Mouse (Mus musculus) left cerebral cortex, adult 6 months (tissue): ENCODE measurements around the gene Rxfp3. TPM values are rescaled to one million over a fixed set of nuclear protein-coding genes. Genes with fewer than 3 reads are reported as not detected.

Experiments used
- long read RNA-seq, 2 experiments: library from polyadenylated mRNA; unstranded; transcript quantifications; one replicate each; pipeline ENCODE4 v2.0.0; 2019 to 2020
- polyA plus RNA-seq: library from polyadenylated mRNA; unstranded; fragments of <200 nt; fragmentation: Nextera tagmentation; gene quantifications from 2 replicates; pipeline ENCODE4 v1.2.3, GENCODE M21; 2021

The Rxfp3 gene
- polyA plus RNA-seq = 0.49 and 0.75 TPM in 2 replicates
- long read RNA-seq, experiment 1, full-length matches to known transcripts = 16 of 16 reads
- long read RNA-seq, experiment 1, partial matches to known transcripts = 0 of 16 reads
- long read RNA-seq, experiment 1, other reads (novel, unspliced or antisense) = 0 of 16 reads
- long read RNA-seq, experiment 2, full-length matches to known transcripts = 3 of 3 reads
- long read RNA-seq, experiment 2, partial matches to known transcripts = 0 of 3 reads
- long read RNA-seq, experiment 2, other reads (novel, unspliced or antisense) = 0 of 3 reads

DNA sequence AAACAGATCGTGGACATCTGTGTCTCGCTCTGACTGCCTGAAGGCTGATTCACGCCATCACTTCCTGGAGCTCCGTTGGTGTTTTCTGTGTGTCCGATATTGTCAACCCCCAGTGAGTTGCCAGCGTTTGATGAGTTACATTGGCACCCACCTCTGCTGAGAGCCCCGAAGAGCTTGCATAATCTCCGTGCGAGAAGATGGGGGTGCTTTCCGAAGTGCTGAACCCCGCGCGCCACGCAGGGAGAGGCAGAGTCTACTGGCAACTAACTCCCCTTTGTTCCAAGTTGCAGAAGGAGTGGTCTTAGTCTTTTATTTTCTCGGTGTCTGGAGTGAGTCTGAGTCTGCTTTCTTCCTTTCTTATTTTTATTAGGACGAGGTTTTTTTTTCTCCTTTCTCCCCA, at the start of gene Rxfp3:
Rxfp3 (minus strand) TSS at position 281 of the 400 bp plus-strand sequence.

DNA sequence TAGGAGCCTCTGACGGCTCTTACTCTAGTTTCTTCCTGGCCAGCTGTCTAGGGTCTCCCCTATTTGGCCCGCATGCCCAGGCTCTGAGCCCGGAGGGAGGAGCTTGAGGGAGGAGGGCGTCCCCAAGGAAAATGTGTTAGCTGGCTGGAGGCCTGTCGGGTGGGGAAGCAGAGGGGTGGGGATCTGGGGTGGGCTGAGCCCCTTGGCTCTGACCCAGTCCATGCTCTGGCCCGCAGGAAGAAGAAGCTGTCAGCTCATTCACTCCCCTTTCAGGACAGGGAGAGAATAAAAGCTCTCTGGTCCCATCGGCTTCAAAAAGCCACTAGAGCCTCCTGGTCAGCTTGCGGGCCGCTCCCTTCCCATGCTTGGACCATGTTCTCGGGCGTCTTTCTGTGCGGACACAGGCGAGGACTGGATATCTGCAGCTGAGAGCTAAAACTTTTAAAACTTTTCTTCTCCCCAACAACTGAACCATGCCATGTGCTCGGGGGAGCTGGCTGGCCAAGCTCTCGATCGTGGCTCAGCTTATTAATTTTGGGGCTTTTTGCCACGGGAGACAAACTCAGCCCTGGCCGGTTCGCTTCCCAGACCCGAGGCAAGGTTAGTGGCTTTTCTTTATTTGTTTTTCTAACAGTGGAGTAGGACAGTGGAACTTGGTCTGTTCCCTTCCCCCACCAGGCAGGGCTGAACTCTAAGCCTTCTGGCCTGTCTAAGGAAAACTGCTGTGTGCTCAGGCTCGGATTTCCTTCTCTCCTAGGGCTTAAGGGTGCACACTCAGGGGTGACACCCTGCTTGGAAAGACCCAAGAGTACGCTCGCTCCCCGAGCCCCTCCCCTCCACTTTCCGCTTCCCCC, 27.0 kb upstream of the Rxfp3 start, which contains the start of gene Adamts12:
Adamts12 (plus strand) TSS at position 233 of the 854 bp plus-strand sequence.

DNA sequence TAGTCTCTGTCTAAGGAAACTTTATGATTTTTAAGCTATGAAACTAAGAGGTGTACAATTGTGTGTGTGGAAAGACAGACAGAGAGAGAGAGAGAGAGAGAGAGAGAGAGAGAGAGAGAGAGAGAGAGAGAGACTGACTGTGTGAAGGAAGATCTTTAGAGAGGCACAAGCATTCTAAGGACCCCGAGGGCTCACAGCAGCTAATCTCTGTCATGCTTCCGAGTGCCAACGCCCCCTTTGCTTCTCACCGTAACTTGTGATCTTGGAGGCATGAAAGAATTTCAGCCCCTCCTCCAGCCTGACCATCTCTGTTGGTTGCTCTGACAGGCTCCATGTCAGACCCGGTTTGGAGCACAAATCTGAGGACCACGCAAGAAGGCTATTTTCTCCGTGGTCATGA, 37.4 kb downstream of the Rxfp3 start, which contains the start of gene Slc45a2:
Slc45a2 (plus strand) TSS at position 301 of the 400 bp plus-strand sequence.

Other genes starting within 250 kb of the Rxfp3 start
- 0.09 TPM in 1 of 2 replicates, not detected in the other for gene C1qtnf3, start 85.7 kb downstream of the Rxfp3 start, polyA plus RNA-seq
- gene Amacr, start 56.2 kb downstream of the Rxfp3 start, polyA plus RNA-seq = 14.1 and 14.7 TPM in 2 replicates
- gene Slc45a2, start 37.3 kb downstream of the Rxfp3 start, polyA plus RNA-seq = not detected in 2 replicates
- 0.04 TPM in 1 of 2 replicates, not detected in the other for gene Adamts12, start 26.8 kb upstream of the Rxfp3 start, polyA plus RNA-seq